Mouse (Mus musculus) olfactory bulb, adult 2 months (tissue): Measurements from ENCODE around the gene Rragc.

Experiments
- CTCF ChIP-seq: fragments of 200-500 bp; IDR thresholded peaks from 2 replicates; pipeline ENCODE4 v1.5.1; 2012; ENCODE audit warnings: low read depth, mild to moderate bottlenecking, low read length, moderate library complexity; ENCODE audit not compliant: insufficient read depth
- POLR2A ChIP-seq: fragments of 200-500 bp; IDR thresholded peaks from 2 replicates; pipeline ENCODE4 v1.6.1; 2012; ENCODE audit warnings: mild to moderate bottlenecking, low read depth, low read length, moderate library complexity; ENCODE audit not compliant: insufficient read depth

GRCm38 (mm10) chr4:123949649-123950048 lies 32.4 kb downstream of the Rragc start:
- TF ChIP-seq CTCF (no peak), POLR2A (no peak)
